Mouse (Mus musculus): ENCODE measurements around the gene Dkk2.

Dkk2 gene

GRCm38 (mm10) chr3:132125227-132125740 is 40.2 kb downstream of the Dkk2 start:
- no peak for DNase-seq

DNA sequence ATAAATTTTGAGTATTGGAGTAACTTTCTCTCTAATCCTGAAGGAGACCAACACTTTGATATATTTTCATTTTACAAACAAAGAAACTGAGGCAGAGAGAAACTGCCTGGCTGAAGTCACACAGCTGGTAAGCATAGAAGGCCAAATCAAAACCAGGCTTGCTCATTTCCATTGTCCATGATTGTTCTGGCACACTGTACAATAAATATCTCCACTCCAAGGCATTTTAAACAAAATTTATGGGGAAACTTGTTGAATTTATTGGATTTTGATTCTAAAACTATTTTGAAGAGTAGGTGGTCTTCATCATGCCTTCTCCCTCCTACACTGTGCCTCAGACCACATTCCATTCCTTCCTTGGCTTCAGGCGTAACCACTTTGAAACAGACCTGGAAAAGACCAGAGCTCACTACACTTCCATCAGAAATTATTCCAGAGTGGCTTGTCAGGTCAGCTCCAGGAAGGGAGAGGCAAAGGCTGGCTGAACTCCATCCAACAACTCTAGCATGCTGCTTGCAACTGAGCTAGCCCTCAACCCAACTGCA is 44.7 kb downstream of the Dkk2 start:
- no peak for DNase-seq

- no peak for DNase-seq
Observed at GRCm38 (mm10) chr3:132130781-132131180, 45.7 kb downstream of the Dkk2 start.

DNA sequence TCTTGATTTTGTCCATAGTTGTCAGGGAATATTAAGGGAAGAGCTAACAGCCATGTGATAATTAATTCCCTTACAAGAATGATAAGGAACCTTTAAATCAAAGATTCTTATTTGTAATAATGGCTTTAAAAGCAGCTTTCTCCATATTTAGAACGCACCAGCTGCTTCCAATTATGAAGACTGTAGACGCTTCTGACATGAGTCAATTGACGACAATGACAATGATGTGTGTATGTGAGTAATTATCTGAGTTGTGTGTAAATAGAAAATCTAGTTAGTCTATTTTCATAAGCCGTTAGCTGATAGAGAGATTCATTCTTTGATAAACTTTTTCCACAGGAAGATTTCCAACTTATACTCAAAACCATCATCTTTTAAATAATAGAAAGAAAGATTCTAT is 46.8 kb downstream of the Dkk2 start:
- no peak for DNase-seq

DNA sequence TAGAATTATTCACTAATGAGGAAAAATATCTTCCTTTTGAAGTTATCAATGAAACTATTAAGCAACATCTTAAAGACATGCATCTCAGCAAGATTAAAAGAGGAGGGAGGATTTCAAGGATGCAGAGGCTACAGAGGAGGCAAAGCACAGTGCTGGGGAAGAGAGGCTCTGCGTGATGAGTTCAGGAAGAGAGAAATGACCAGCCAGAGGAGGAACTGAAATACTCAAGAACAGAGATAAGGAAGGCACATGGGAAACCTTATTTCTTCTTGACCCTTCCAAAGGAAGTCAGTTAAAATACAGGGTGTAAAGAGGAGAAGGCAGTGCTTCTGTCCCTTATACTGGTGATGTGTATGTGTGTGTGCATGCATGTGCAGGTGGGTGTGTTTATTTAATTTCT is 49.4 kb downstream of the Dkk2 start:
- DNase-seq = no peak

- no peak for DNase-seq
Observed at GRCm38 (mm10) chr3:132137802-132138378, 52.8 kb downstream of the Dkk2 start.

- DNase-seq = peak; percentile 19 to 49
Observed at GRCm38 (mm10) chr3:132141031-132141430, 55.9 kb downstream of the Dkk2 start.

DNA sequence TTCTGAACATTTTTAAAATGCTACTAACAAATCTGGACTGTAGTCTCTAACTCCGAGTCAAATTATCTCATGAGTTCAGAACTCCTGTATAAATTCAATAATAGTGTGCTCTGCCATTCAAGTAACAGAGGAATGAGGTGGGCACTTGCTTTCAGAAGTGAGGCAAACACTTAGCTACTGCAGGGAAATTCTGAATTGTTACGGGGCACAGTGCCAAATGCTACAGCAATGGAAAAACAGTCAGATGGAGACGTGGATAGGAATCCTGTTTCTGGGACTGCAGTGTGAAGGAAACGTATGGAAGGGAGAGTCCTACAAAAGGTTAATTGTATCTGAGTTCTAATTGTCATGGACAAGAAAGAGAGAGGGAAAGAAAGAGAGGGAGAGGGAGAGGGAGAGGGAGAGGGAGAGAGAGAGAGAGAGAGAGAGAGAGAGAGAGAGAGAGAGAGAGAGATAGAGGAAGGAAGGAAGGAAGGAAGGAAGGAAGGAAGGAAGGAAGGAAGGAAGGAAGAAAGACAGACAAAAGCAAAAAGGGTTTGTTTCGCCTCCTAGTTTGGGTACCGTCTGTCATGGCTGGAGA is 64.4 kb downstream of the Dkk2 start:
- no peak for DNase-seq

DNA sequence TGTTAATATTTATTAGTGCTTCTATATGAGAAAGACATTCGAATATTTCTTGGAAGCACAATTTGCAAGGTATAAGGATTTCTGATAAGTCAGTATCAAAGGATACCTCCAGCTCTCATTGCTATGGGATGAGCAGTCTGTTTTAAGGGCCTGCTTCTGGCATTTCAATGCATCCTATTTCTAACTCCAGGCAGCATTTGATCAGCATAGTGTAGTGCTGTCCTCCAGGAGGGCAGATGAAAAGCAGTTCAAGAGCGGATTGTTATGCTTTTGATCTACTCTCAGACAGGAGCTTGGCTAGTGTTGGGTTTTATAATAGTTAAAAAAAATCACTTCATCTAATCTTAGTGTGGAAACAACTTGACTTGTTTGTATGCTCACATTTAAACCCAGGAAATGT is 73.7 kb downstream of the Dkk2 start:
- no peak for DNase-seq

DNA sequence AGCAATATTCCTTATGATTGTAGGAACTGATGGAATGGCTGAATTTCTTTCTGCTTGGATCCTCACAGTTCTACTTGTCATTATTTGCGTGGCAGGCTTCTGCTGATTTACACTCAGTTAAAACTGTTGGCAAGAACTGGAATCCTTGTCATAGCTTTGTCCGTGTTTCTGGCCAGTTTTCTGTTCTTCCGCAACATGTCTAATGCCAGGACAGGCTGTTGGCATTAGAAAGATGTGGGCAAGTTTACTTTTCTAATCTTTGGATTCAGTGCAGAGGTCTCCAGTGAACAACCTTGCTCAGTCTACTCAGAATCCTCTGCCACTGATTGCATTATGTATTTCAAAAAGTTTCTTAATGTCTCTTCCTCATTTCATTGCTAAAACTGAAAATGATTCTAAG is 83.8 kb downstream of the Dkk2 start:
- DNase-seq = no peak

DNA sequence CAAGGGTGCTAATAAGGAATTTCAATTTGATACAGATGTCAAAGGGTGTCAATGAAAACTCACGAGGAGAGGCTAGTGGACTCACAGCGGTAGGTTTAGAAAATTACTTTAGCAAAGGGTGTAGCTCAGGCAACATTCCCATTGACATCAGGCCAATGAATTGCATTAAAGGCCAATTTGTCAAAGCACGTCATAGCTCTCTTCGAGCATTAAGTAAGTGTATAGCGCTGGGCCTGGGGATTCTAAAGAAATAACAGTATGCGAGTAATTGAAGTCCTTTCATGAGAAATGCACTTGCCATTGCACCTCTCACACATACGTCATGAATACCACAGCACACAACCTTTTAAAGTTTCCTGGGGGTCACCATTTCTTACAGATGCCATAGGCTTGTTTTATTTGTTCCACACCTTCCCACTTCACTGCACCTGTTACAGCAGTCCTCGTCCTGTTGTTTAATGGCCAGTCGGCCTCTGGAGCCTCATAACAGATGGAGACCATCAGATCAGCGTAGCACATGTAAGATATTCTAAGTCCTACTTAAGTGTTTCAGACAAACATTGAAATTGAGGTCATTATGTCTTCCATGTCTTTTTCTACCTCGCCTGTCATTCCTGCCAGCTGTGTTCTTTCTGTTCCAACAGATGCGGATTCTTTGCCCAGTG is 101.9 kb downstream of the Dkk2 start:
- DNase-seq = no peak

DNA sequence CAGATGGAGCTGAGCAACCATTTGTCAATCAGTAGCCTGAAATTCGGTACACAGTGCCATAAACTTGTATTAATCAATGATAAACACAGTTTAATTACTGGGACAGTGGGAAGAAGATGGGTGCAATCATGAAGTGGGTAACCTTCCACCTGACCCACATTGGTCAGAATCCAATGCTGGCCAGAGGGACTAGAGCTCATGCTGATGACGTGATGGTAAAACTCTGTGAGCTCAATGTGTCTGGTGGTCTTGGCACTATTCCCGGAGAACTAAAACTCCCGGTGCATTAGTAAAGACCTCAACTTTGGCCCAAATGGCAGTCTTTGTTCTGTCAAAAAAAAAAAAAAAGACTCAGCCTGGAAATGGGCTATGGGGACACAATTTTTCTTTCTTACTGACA is 116.9 kb downstream of the Dkk2 start:
- no peak for DNase-seq

GRCm38 (mm10) chr3:132202665-132203064 is 117.6 kb downstream of the Dkk2 start:
- DNase-seq = no peak

- peak; percentile 19 to 84 for DNase-seq
Observed at GRCm38 (mm10) chr3:132207469-132207868, 122.4 kb downstream of the Dkk2 start.

GRCm38 (mm10) chr3:132211260-132211659 is 126.2 kb downstream of the Dkk2 start:
- no peak for DNase-seq

DNA sequence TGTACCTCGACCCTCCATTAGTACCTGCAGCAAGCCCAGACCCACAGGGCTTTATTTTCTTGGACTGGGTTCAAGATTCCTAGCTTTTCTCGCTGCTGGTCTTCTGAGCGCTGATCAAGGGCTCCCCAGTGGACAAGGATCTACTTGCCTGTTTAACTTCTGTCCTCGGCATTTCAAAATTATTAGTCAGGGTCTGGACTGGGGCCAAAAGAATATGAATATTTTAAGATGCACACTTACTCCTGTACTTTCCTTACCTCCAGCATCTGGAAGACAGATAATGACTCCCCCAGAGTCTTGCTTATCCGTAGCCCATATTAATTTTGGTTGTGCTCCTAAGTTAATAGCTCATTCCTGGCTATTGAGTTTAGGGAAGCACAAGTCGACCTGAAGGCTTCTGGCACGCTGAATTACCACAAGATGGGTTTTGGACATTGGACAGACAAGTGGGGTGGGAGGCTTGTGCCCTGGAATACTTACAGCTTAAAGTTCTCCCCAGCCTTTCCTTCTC is 134.9 kb downstream of the Dkk2 start:
- DNase-seq = no peak

DNA sequence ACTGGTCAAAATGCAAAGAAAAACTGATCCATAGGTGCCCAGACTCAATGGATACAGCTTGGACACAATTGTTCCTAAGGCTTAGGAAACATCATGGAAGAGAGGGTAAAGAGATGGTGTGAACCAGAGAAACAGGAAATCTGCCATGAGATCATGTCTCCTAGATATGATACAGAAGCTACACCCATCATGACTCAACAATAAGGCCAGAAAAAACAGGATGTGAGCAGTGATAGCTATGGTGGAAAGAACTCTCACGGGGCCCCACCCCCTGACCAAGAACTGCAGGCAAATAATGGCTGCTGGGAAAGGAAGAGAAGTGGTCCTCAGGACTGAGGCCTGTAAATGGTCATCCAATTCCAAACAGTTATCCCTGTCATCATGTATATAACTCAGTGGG is 142.5 kb downstream of the Dkk2 start:
- DNase-seq = no peak
